Mouse (Mus musculus) adipocyte (in vitro differentiated cells): ENCODE results near the gene Xab2.
A peak's percentile ranks its signal among the peaks of the same experiment; 100 is the strongest.

ENCODE experiments used
- DNase-seq: peaks from one replicate; pipeline ENCODE4 v3.0.0-alpha.2; 2016; ENCODE audit warnings: low spot score

Xab2 gene

GRCm38 (mm10) chr8:3621199-3621970 lies at the start of gene Xab2, which contains the start of gene Pet100:
Gene Xab2, minus strand, starts transcription at chr8:3621316.
Gene Pet100, plus strand, starts transcription at chr8:3621548.
- DNase-seq = peak; percentile 100

DNA sequence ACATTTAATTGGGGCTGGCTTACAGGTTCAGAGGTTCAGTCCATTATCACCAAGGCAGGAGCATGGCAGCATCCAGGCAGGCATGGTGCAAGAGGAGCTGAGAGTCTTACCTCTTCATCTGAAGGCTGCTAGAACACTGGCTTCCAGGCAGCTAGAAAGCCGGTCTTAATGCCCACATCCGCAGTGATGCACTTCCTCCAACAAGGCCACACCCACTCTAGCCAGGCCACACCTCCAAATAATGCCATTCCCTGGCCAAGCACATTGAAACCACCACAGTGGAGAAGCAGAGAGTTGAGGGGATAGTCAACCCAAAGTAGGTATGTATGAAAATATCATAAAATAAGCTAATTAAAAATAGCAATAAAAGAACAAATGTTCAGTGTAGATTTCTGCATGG lies 49.3 kb upstream of the Xab2 start:
- DNase-seq = no peak

DNA sequence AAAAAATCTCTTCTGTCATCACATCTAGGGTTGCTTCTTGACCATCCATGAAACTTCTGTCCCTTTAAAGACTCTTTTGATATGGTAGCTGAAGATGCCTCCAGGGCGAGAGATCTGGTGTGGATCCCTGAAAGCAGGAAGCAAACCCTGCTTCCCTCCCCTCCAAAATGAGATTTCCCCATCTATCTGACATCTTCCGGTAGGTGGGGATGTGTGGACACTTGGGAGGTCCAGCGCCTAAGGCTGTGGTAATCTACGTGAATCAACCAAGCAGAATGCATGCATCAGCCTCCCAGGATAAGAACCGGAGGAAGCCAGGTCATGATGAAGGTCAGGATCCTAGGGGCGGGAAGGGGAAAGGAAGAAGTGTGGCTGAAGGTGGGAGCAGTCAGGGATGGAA lies 44.4 kb upstream of the Xab2 start, which contains the start of gene Mcemp1:
TSS of gene Mcemp1 (plus strand) at position 248 of the 400 bp plus-strand sequence.
- DNase-seq = no peak

DNA sequence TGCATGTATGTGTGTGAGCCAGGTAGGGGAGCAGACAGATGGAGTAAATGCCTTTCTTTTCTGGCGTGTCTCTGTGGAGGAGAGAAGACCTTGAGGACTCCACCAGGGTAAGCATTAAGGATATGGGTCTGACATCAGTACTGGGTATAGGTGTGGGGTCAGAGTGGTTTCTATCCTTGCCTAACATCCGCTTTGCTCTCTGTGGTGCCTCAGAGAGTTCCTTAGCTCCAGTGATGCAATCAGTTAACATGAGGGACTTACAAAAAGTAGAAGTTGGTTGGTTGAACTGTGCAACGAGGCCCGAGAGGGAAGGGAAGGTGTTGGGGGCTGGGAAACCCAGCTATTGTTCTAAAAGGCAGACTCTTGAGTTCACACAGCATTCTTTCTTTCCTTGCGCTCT lies 43.3 kb upstream of the Xab2 start:
- DNase-seq = no peak

DNA sequence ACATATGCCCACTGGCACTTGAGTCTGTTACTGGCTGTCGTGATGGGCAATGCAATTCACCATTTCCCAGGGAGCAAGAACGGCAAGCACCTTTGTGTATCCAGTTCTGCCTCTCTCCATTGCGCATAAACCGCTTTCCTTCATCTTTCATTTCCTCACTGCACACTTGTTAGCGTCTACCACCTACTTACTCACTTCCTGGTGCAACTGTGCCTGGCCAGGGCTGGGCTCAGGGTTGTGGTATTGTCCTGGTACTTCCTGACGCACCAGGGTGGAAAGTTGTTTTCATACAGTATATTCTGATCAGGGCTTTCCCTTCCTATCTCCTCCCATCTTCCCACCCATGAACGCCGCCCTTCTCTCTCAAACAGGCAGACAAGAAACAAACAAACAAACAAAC lies 39.8 kb upstream of the Xab2 start:
- DNase-seq = no peak

- DNase-seq = peak; percentile 62
Observed at GRCm38 (mm10) chr8:3656725-3657381, 35.7 kb upstream of the Xab2 start.

- peak; percentile 71 for DNase-seq
Observed at GRCm38 (mm10) chr8:3655526-3655925, 34.4 kb upstream of the Xab2 start, which contains the start of gene Retn. Gene Retn, plus strand, starts transcription at chr8:3655770.

DNA sequence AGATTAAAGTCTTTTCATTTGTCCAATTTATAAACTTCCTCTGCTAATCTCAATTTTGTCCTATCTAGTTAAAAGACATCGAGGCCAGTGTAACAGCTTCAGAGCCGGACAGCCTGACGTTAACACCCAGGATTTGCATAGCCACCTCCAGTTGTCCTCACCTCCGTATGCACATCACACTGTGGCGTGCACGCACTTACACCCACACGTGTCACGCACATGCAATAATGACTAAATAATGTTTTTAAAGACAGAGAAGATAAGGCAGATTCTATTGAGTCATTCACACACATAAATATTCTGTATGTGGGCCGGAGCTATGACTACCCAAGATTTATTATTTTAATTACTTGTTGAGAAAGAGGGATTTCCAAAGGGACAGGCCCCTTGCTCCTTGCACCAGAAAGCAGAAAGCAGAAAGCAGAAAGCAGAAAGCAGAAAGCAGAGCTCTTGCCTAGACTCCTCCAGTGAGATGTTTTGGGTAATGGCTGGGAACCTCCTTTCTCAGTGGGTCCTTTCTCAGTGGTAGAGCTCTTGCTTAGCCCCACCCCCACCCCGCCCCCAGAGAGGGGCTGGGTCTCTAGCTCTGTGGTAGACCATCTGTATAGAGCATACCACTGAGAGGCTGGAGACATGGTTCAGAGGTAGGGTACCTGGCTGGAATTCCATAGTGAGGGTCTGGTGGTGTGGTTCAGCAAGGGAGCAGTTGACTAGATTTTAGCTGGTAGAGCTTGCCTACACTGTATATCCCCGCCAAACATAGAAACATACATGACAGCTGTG lies 33.8 kb upstream of the Xab2 start:
- DNase-seq = peak; percentile 63

- no peak for DNase-seq
Observed at GRCm38 (mm10) chr8:3652845-3653244, 31.7 kb upstream of the Xab2 start.

- no peak for DNase-seq
Observed at GRCm38 (mm10) chr8:3648990-3649389, 27.9 kb upstream of the Xab2 start.

GRCm38 (mm10) chr8:3648268-3648667 lies 27.2 kb upstream of the Xab2 start:
- peak; percentile 65 for DNase-seq

GRCm38 (mm10) chr8:3647561-3647960 lies 26.4 kb upstream of the Xab2 start:
- DNase-seq = peak; percentile 54

- peak; percentile 98 for DNase-seq
Observed at GRCm38 (mm10) chr8:3646824-3647531, 25.9 kb upstream of the Xab2 start.

DNA sequence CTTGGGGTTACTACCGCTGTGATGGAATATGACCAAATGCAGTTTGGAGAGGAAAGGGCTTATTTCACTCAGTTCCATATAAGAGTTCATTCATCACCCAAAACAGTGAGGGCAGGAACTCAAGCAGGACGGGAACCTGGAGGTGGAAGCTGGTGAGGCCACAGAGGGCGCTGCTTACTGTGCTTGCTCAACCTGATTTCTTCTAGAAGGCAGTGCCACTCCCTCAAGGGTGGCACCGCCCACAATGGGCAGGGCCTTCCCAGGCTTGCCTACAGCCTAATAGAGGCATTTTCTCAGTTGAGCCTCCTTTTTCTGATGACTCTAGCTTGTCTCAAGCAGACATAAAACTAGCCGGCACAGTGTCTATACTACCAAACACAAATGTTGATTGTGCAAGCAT lies 24.7 kb upstream of the Xab2 start:
- DNase-seq = peak; percentile 92

DNA sequence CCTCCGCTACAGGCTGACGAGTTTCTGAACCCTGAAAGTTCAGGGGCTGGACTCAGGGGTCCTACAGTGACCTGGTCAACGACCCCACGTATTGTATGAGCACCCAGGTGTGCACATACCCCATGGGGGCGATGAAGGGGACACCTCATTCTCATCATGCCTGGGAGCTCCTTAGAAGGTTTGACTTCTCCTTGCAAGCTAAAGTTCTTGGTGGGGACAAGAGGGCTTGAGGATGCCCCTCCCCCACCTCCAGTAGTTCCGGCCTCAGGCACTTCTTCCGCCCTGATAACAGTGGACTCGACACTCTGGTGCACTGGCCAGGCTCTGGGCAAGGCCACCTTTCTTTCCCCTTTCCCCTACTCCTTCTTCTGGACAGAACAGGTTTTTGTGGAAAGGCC lies 10.4 kb upstream of the Xab2 start:
- DNase-seq = no peak

DNA sequence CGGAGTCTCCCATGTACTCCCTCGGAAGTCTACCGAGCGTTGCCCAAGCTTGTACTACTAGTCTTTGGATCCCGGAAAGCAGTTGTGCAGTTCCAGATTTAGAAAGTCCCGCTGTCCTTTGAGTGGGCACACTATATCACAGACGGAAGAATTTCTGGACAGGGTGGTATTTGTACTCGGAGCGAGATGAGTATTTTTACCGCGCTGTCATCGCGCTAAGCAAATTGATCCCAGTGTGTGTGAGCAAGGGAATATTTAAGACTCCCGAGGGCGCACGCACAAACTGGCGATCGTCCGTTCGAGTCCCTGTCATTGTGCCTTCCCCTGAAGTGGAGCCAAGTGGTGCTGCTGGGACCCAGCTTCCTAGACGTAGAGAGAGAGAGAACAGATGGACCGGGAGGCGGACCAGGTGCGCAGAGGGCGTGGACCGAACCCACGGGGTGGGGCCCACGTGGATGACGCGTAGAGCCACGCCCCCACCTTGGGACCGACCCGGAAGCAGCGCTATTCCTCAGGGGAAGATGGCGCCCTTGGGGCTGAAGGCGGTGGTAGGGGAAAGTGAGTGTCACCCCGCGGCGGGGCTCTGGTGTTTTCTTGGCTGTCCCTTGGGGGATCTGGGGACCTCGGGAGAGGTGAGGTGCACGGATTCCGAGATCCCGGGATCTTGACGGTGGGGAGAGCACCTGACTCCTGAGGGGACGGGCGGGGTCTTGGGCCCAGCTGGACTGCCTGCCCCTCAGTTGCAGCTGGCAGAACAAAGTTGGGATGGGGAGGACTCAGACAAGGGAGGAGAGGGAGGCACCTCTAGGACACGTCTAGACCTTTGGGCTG lies 9.7 kb upstream of the Xab2 start, which contains the start of gene Stxbp2:
TSS of gene Stxbp2 (plus strand) at position 309 of the 831 bp plus-strand sequence.
- no peak for DNase-seq

- peak; percentile 72 for DNase-seq
Observed at GRCm38 (mm10) chr8:3628014-3628413, 6.9 kb upstream of the Xab2 start.

GRCm38 (mm10) chr8:3626971-3627370 lies 5.9 kb upstream of the Xab2 start:
- no peak for DNase-seq

GRCm38 (mm10) chr8:3625445-3625844 lies 4.3 kb upstream of the Xab2 start, which contains the start of gene Pcp2:
Gene Pcp2, minus strand, starts transcription at chr8:3625545.
- DNase-seq = no peak

- DNase-seq = no peak
Observed at GRCm38 (mm10) chr8:3622119-3622518, 1.0 kb upstream of the Xab2 start.

DNA sequence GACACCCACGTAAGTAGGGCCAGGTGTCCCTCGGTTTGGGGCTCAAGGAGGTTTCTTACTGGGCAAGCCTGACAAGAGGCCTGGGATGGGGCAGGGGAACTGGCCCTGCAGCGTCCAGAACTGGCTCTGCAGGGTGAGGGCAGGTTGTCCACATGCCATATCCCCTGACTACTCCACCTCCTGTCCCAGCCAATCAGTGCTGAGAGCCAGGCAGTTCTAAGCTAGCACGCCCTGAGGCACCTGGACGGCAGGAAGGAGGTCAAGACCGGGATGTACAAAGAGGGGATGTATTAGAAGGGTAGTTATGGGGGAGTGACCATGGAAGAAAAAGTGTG lies 11.3 kb downstream of the Xab2 start:
- no peak for DNase-seq
